Comparison of ENCODE assay signal across 29 mouse cellular contexts in genomic region chr11:67007961-67008360, GRCm38 (mm10). TPM values are rescaled to one million over a fixed set of nuclear protein-coding genes. Genes with fewer than 3 reads are reported as not detected.
DNase-seq lines count a peak whose midpoint lies in the region; ATAC-seq and TF ChIP-seq lines count a peak whose summit lies in the region.
"Had no signal": no experiment of that assay in that cellular context is flagged by ENCODE, and none has a peak within 500 bp of the region (broad histone marks: within the 10 kb centered on the region; RNA-seq: fewer than 3 reads in every experiment).

No protein-coding gene starts in this region.

- H3K9me3 ChIP-seq in midbrain, postnatal 0 days (ENCODE audit: low read length): no peaks in the 10 kb centered on the region
- H3K9me3 ChIP-seq: embryonic facial prominence, embryonic 13.5 days; G1E; limb, embryonic 12.5 days; liver, embryonic 13.5 days had no signal

- no peak overlapping the region for H3K9ac ChIP-seq in midbrain, postnatal 0 days (replicated peaks; ENCODE audit: low read length, poor library complexity, severe bottlenecking)
- H3K9ac ChIP-seq: embryonic facial prominence, embryonic 13.5 days; forebrain, postnatal 0 days; limb, embryonic 12.5 days; liver, embryonic 13.5 days; lung, embryonic 14.5 days had no signal

- 43% methylated on average over 8 of the region's 8 CpGs for WGBS in midbrain, postnatal 0 days

- TF ChIP-seq CTCF in brain, embryonic 14.5 days (IDR thresholded peaks at IDR 0.05; ENCODE audit: borderline replicate concordance, extremely low read depth, insufficient read depth, insufficient read length): no peak
- no peak for TF ChIP-seq CTCF in midbrain, postnatal 0 days (IDR thresholded peaks at IDR 0.05)
- no peak for TF ChIP-seq CTCF in layer of hippocampus, adult 2 months (conservative IDR thresholded peaks at IDR 0.05)

- no peak for TF ChIP-seq POLR2A in brain, embryonic 14.5 days (IDR thresholded peaks at IDR 0.05; ENCODE audit: borderline replicate concordance, extremely low read depth, insufficient read depth, insufficient read length, poor library complexity, severe bottlenecking)

- no peak overlapping the region for H3K27ac ChIP-seq in midbrain, postnatal 0 days (ENCODE audit: low read depth, low read length)
- no peak overlapping the region for H3K27ac ChIP-seq in layer of hippocampus, adult 2 months
- H3K27ac ChIP-seq: embryonic facial prominence, embryonic 13.5 days; limb, embryonic 12.5 days; liver, embryonic 13.5 days had no signal

- no peaks in the 10 kb centered on the region for H3K36me3 ChIP-seq in midbrain, postnatal 0 days (ENCODE audit: insufficient read depth, low read length)
- H3K36me3 ChIP-seq: embryonic facial prominence, embryonic 13.5 days; G1E; limb, embryonic 12.5 days; liver, embryonic 13.5 days had no signal

- no peaks in the 10 kb centered on the region for H3K27me3 ChIP-seq in midbrain, postnatal 0 days (ENCODE audit: insufficient read depth, low read length)
- H3K27me3 ChIP-seq: embryonic facial prominence, embryonic 13.5 days; limb, embryonic 12.5 days; liver, embryonic 13.5 days had no signal

- ATAC-seq in midbrain, postnatal 0 days (ENCODE audit: low FRiP score): no peak
- ATAC-seq: forebrain, postnatal 0 days; inflammation-experienced regulatory T-cells, adult 6 months had no signal

- no peak overlapping the region for H3K4me2 ChIP-seq in midbrain, postnatal 0 days (ENCODE audit: low read depth, low read length, poor library complexity, severe bottlenecking)
- H3K4me2 ChIP-seq: embryonic facial prominence, embryonic 13.5 days; limb, embryonic 12.5 days; liver, embryonic 13.5 days; lung, embryonic 14.5 days had no signal

- intact Hi-C loops in left cerebral cortex, postnatal 4 days (cut with DNase I): no loop called here

- peaks cover 3% of the 10 kb centered on the region; the same call in 1 of the 2 replicates for H3K4me1 ChIP-seq in midbrain, postnatal 0 days (ENCODE audit: insufficient read depth, low read length)
- H3K4me1 ChIP-seq: limb, embryonic 12.5 days; liver, embryonic 13.5 days had no signal

- DNase-seq in adrenal gland, postnatal 14 days: peak; percentile 49
- DNase-seq in adrenal gland, postnatal 4 days (ENCODE audit: low spot score in 2 of 2): no peak
- DNase-seq in left cerebral cortex, postnatal 4 days: peak; percentile 74
- DNase-seq in left cerebral cortex, adult 18-20 months (ENCODE audit: low spot score in 2 of 2): no peak
- DNase-seq in brain, embryonic 14.5 days (ENCODE audit: low read depth): peak; percentile 81
- DNase-seq in midbrain, postnatal 0 days (ENCODE audit: low spot score): peak; percentile 80
- no peak for DNase-seq in testis, postnatal 14 days (ENCODE audit: low spot score)
- DNase-seq in layer of hippocampus, adult 2 months (ENCODE audit: low spot score in 2 of 2): no peak
- DNase-seq: adrenal gland, postnatal 25 days; forebrain, postnatal 0 days; gastrocnemius, postnatal 36 days; heart, postnatal 10 days; kidney, adult 2 months; kidney, postnatal 25 days; layer of hippocampus, adult 9-11 months; liver, embryonic 13.5 days; lung, embryonic 14.5 days; lung, postnatal 36 days; retina, postnatal 1 day; thymus, postnatal 4 days had no signal

- H3K4me3 ChIP-seq in midbrain, postnatal 0 days (ENCODE audit: low read depth, low read length): no peak overlapping the region
- H3K4me3 ChIP-seq in layer of hippocampus, adult 2 months: no peak overlapping the region
- H3K4me3 ChIP-seq: embryonic facial prominence, embryonic 13.5 days; limb, embryonic 12.5 days; liver, embryonic 13.5 days; myocyte had no signal

RNA-seq across cellular contexts. Expression of gene Tmem220, which starts 17.0 kb away (rescaled TPM):
- 5.6 and 6.0 TPM in 2 replicates for total RNA-seq in adrenal gland, postnatal 14 days (2021)
- 1 to 10 TPM; 5.9 to 6.2 TPM for total RNA-seq in adrenal gland, postnatal 4 days (2021)
- under 1 TPM; 0.52 to 0.74 TPM for total RNA-seq in left cerebral cortex, postnatal 4 days (2021)
- under 1 TPM; 0.70 to 0.91 TPM for total RNA-seq in left cerebral cortex, adult 18-20 months (2021)
- polyA plus RNA-seq in brain, embryonic 14.5 days (2012; rRNA removed): 0.45 and 0.93 TPM in 2 replicates
- total RNA-seq in midbrain, postnatal 0 days (2014; rRNA removed): 0.11 and 0.28 TPM in 2 replicates
- polyA plus RNA-seq in midbrain, postnatal 0 days (2015; fragmentation: Nextera tagmentation; extraction: Ambion mirVana): 0.50 and 0.93 TPM in 2 replicates
- total RNA-seq in layer of hippocampus, adult 2 months (2021): under 1 TPM; 0.44 to 0.95 TPM
- total RNA-seq: forebrain, postnatal 0 days had no signal

RNA-seq across cellular contexts. Expression of gene Adprm, which starts 44.4 kb away (rescaled TPM):
- 18.6 and 20.5 TPM in 2 replicates for total RNA-seq in adrenal gland, postnatal 14 days (2021)
- total RNA-seq in adrenal gland, postnatal 4 days (2021): 10 to 100 TPM; 28.0 to 29.2 TPM
- total RNA-seq in left cerebral cortex, postnatal 4 days (2021): 10 to 100 TPM; 24.1 to 26.2 TPM
- 10 to 100 TPM; 24.3 to 27.5 TPM for total RNA-seq in left cerebral cortex, adult 18-20 months (2021)
- polyA plus RNA-seq in brain, embryonic 14.5 days (2012; rRNA removed): 28.8 and 33.5 TPM in 2 replicates
- 23.7 and 28.6 TPM in 2 replicates for total RNA-seq in midbrain, postnatal 0 days (2014; rRNA removed)
- polyA plus RNA-seq in midbrain, postnatal 0 days (2015; fragmentation: Nextera tagmentation; extraction: Ambion mirVana): 25.9 and 28.1 TPM in 2 replicates
- total RNA-seq in layer of hippocampus, adult 2 months (2021): 10 to 100 TPM; 27.7 to 29.3 TPM

RNA-seq across cellular contexts. Expression of gene Sco1, which starts 44.5 kb away (rescaled TPM):
- 21.4 and 24.3 TPM in 2 replicates for total RNA-seq in adrenal gland, postnatal 14 days (2021)
- total RNA-seq in adrenal gland, postnatal 4 days (2021): 10 to 100 TPM; 20.4 to 20.8 TPM
- total RNA-seq in left cerebral cortex, postnatal 4 days (2021): 10 to 100 TPM in 1 of 2 experiments, 1 to 10 TPM in 1; 9.9 to 12.0 TPM
- total RNA-seq in left cerebral cortex, adult 18-20 months (2021): 10 to 100 TPM; 10.8 TPM
- polyA plus RNA-seq in brain, embryonic 14.5 days (2012; rRNA removed): 5.6 and 7.5 TPM in 2 replicates
- total RNA-seq in midbrain, postnatal 0 days (2014; rRNA removed): 11.2 and 12.4 TPM in 2 replicates
- polyA plus RNA-seq in midbrain, postnatal 0 days (2015; fragmentation: Nextera tagmentation; extraction: Ambion mirVana): 13.2 and 14.7 TPM in 2 replicates
- total RNA-seq in layer of hippocampus, adult 2 months (2021): 10 to 100 TPM in 1 of 2 experiments, 1 to 10 TPM in 1; 9.4 to 10.6 TPM

RNA-seq across cellular contexts. Expression of gene Tmem238l, which starts 51.5 kb away (rescaled TPM):
- not detected in 2 replicates for total RNA-seq in adrenal gland, postnatal 14 days (2021)
- total RNA-seq in adrenal gland, postnatal 4 days (2021): not detected
- not detected for total RNA-seq in left cerebral cortex, postnatal 4 days (2021)
- total RNA-seq in left cerebral cortex, adult 18-20 months (2021): not detected
- 0.10 TPM in 1 of 2 replicates, not detected in the other for polyA plus RNA-seq in brain, embryonic 14.5 days (2012; rRNA removed)
- total RNA-seq in midbrain, postnatal 0 days (2014; rRNA removed): not detected in 2 replicates
- polyA plus RNA-seq in midbrain, postnatal 0 days (2015; fragmentation: Nextera tagmentation; extraction: Ambion mirVana): not detected in 2 replicates
- not detected for total RNA-seq in layer of hippocampus, adult 2 months (2021)
- total RNA-seq: adrenal gland, postnatal 25 days; forebrain, postnatal 0 days; G1E; gastrocnemius, postnatal 36 days; left cerebral cortex, adult 8-10 months; megakaryocyte-erythroid progenitor cell, adult 5-6 weeks had no signal
- polyA plus RNA-seq: cerebellum, adult 2 months; embryonic facial prominence, embryonic 13.5 days; forebrain, postnatal 0 days; G1E; inflammation-experienced regulatory T-cells, adult 6 months; limb, embryonic 12.5 days; liver, embryonic 13.5 days; lung, embryonic 14.5 days; myocyte; testis, adult 2 months had no signal

Comparison
In these comparisons a context has a peak if more than half of its experiments do, and no peak if none do; other contexts are left out.
1. DNase-seq: peak in adrenal gland, postnatal 14 days (single experiment), left cerebral cortex, postnatal 4 days (single experiment), brain, embryonic 14.5 days (single experiment) and midbrain, postnatal 0 days (single experiment); none in adrenal gland, postnatal 4 days (0 of 2), left cerebral cortex, adult 18-20 months (0 of 2), testis, postnatal 14 days (single experiment) and layer of hippocampus, adult 2 months (0 of 2).